Mouse (Mus musculus) liver, adult 2 months (tissue): ENCODE measurements around the gene Strip2. TPM values are rescaled to one million over a fixed set of nuclear protein-coding genes. Genes with fewer than 3 reads are reported as not detected.
A peak's percentile ranks its signal among the peaks of the same experiment; 100 is the strongest.

Experiments
- DNase-seq: peaks from one replicate; pipeline ENCODE4 v3.0.0-alpha.2; 2011; ENCODE audit warnings: low read depth, low spot score; ENCODE audit errors: extremely low read depth
- H3K27ac ChIP-seq: fragments of 200-500 bp; replicated peaks from 2 replicates; pipeline ENCODE4 v1.5.1; 2012; ENCODE audit warnings: low read depth, mild to moderate bottlenecking, control low read depth, inconsistent platforms, low read length; ENCODE audit not compliant: insufficient read depth
- H3K27me3 ChIP-seq: fragments of 200-500 bp; 2 replicates; pipeline ENCODE4 v1.6.1; 2012; ENCODE audit warnings: mild to moderate bottlenecking, moderate library complexity, low read length, inconsistent platforms; ENCODE audit not compliant: control insufficient read depth, insufficient read depth
- H3K36me3 ChIP-seq: fragments of 200-500 bp; 2 replicates; pipeline ENCODE4 v1.6.1; 2012; ENCODE audit warnings: low read length, inconsistent platforms; ENCODE audit not compliant: control insufficient read depth, insufficient read depth
- H3K4me1 ChIP-seq: fragments of 200-500 bp; 2 replicates; pipeline ENCODE4 v1.6.1; 2011; ENCODE audit warnings: low read length; ENCODE audit not compliant: control insufficient read depth, insufficient read depth
- H3K4me3 ChIP-seq: fragments of 200-500 bp; 2 replicates; pipeline ENCODE4 v1.5.1; 2011; ENCODE audit warnings: low read depth, mild to moderate bottlenecking, control low read depth, low read length, moderate library complexity; ENCODE audit not compliant: insufficient read depth
- H3K79me2 ChIP-seq: fragments of 200-500 bp; 2 replicates; pipeline ENCODE4 v1.6.1; 2012; ENCODE audit warnings: inconsistent platforms, mild to moderate bottlenecking, low read length, moderate library complexity; ENCODE audit not compliant: control insufficient read depth, insufficient read depth
- H3K9ac ChIP-seq: fragments of 200-500 bp; 2 replicates; pipeline ENCODE4 v1.6.1; 2012; ENCODE audit warnings: low read depth, mild to moderate bottlenecking, control low read depth, inconsistent platforms, low read length
- CTCF ChIP-seq: fragments of 200-500 bp; IDR thresholded peaks from 2 replicates; pipeline ENCODE4 v1.5.1; 2011; ENCODE audit warnings: low read depth, low read length, control low read depth
- POLR2A ChIP-seq: fragments of 200-500 bp; IDR thresholded peaks from 2 replicates; pipeline ENCODE4 v1.6.1; 2011; ENCODE audit warnings: low read length, control low read depth; ENCODE audit not compliant: insufficient read depth; ENCODE audit errors: extremely low read depth
- WGBS: fragments of 180-500 bp; shearing (Covaris S2); methylation state at CpG from one replicate; pipeline ENCODE4 v1.1.7; 2018; 5-methylcytosine and 5-hydroxymethylcytosine counted together
- polyA plus RNA-seq: library from polyadenylated mRNA; depleted of rRNA; stranded (reverse); fragments of >200 nt; gene quantifications from 2 replicates; pipeline ENCODE4 v1.2.3, GENCODE M21; 2012
- total RNA-seq: library from RNA; depleted of rRNA; stranded (reverse); fragments of >200 nt; gene quantifications from 2 replicates; pipeline ENCODE4 v1.2.3, GENCODE M21; 2014

Gene Strip2
- total and polyA plus RNA-seq, 2 experiments, result 0.02 to 0.18 TPM

DNA sequence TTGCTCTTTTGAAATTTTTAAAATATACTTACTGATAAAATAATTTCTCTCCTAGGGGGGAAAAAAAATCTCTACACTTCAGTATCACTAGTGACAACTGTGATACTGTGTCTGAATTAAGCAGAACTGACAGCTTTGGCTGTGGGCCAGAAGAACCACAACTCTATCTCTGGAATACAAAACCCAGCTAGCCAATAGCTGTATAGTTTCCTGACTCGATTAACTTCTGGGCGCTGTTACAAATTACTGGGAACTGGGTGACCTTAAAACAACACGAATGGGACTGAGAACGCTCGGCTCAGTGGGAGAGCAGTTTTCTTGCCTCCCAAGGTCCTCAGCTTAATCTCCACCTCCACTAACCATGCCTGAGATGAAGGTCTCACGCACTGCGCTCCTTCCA, 51.1 kb downstream of the Strip2 start:
- Histone ChIP-seq H3K27me3 (no peaks in the 10 kb centered on the region), H3K4me3 (no peak overlapping the region), H3K4me1 (no peaks in the 10 kb centered on the region), H3K27ac (no peak overlapping the region), H3K9ac (no peak overlapping the region), H3K36me3 (no peaks in the 10 kb centered on the region), H3K79me2 (no peaks in the 10 kb centered on the region)
- TF ChIP-seq POLR2A, result no peak
- no peak for TF ChIP-seq CTCF
- WGBS, result 76% methylated on average over 7 of the region's 7 CpGs
- DNase-seq, result no peak

GRCm38 (mm10) chr6:29973341-29973740, 56.5 kb downstream of the Strip2 start:
- H3K36me3 ChIP-seq, result no peaks in the 10 kb centered on the region
- H3K4me1 ChIP-seq, result no peaks in the 10 kb centered on the region
- no peaks in the 10 kb centered on the region for H3K27me3 ChIP-seq
- no peaks in the 10 kb centered on the region for H3K79me2 ChIP-seq
- DNase-seq, result no peak
- no peak overlapping the region for H3K4me3 ChIP-seq
- 86% methylated on average over 5 of the region's 5 CpGs for WGBS
- TF ChIP-seq POLR2A (no peak), CTCF (no peak)
- no peak overlapping the region for H3K9ac ChIP-seq
- no peak overlapping the region for H3K27ac ChIP-seq

- WGBS, result 72% methylated on average over 8 of the region's 8 CpGs
- no peak overlapping the region for H3K9ac ChIP-seq
- peak; percentile 21 for DNase-seq
- no peaks in the 10 kb centered on the region for H3K4me1 ChIP-seq
- peak; percentile 13; the same call in 1 of the 2 replicates for TF ChIP-seq CTCF
- no peak for TF ChIP-seq POLR2A
- no peak overlapping the region for H3K4me3 ChIP-seq
- H3K27me3 ChIP-seq, result no peaks in the 10 kb centered on the region
- H3K36me3 ChIP-seq, result no peaks in the 10 kb centered on the region
- no peak overlapping the region for H3K27ac ChIP-seq
- H3K79me2 ChIP-seq, result no peaks in the 10 kb centered on the region
These were observed 58.0 kb downstream of the Strip2 start for GRCm38 (mm10) chr6:29974836-29975235.

GRCm38 (mm10) chr6:29980461-29980860, 63.6 kb downstream of the Strip2 start:
- DNase-seq, result no peak
- no peak for TF ChIP-seq CTCF
- no peak for TF ChIP-seq POLR2A

GRCm38 (mm10) chr6:29981797-29982196, 65.0 kb downstream of the Strip2 start:
- Histone ChIP-seq H3K27me3 (no peaks in the 10 kb centered on the region), H3K79me2 (no peaks in the 10 kb centered on the region), H3K36me3 (no peaks in the 10 kb centered on the region), H3K4me3 (no peak overlapping the region), H3K4me1 (no peaks in the 10 kb centered on the region), H3K27ac (no peak overlapping the region), H3K9ac (no peak overlapping the region)
- no peak for DNase-seq
- TF ChIP-seq POLR2A, result no peak
- no peak for TF ChIP-seq CTCF

More at GRCm38 (mm10) chr6:29980461-29980860, 63.6 kb downstream of the Strip2 start:
- Histone ChIP-seq H3K36me3 (no peaks in the 10 kb centered on the region), H3K27ac (no peak overlapping the region), H3K4me1 (no peaks in the 10 kb centered on the region), H3K79me2 (no peaks in the 10 kb centered on the region), H3K9ac (no peak overlapping the region), H3K4me3 (no peak overlapping the region), H3K27me3 (no peaks in the 10 kb centered on the region)
- WGBS, result 86% methylated on average over 6 of the region's 6 CpGs

GRCm38 (mm10) chr6:29985058-29985498, 68.3 kb downstream of the Strip2 start:
- no peak overlapping the region for H3K27ac ChIP-seq
- H3K4me1 ChIP-seq, result no peaks in the 10 kb centered on the region
- peak overlapping the region; percentile 63 for H3K9ac ChIP-seq
- no peaks in the 10 kb centered on the region for H3K36me3 ChIP-seq
- WGBS, result under 1% methylated on average over 37 of the region's 37 CpGs
- TF ChIP-seq POLR2A (0 out of 2 replicates have a peak, but pooled peaks have one; percentile 23), CTCF (no peak)
- peak overlapping the region; percentile 65 for H3K4me3 ChIP-seq
- H3K79me2 ChIP-seq, result no peaks in the 10 kb centered on the region
- peak; percentile 88 for DNase-seq
- H3K27me3 ChIP-seq, result no peaks in the 10 kb centered on the region

- H3K27me3 ChIP-seq, result no peaks in the 10 kb centered on the region
- H3K9ac ChIP-seq, result peak overlapping the region; percentile 63
- H3K36me3 ChIP-seq, result no peaks in the 10 kb centered on the region
- TF ChIP-seq CTCF (no peak), POLR2A (no peak)
- 10% methylated on average over 14 of the region's 14 CpGs for WGBS
- H3K4me3 ChIP-seq, result peak overlapping the region; percentile 65
- no peaks in the 10 kb centered on the region for H3K79me2 ChIP-seq
- no peak overlapping the region for H3K27ac ChIP-seq
- DNase-seq, result no peak
- no peaks in the 10 kb centered on the region for H3K4me1 ChIP-seq
These were observed 68.7 kb downstream of the Strip2 start for GRCm38 (mm10) chr6:29985504-29985903.
